Mouse (Mus musculus) bone marrow macrophage, adult 2 months (primary cell): ENCODE data around the gene St7l. TPM values are rescaled to one million over a fixed set of nuclear protein-coding genes. Genes with fewer than 3 reads are reported as not detected.
A peak's percentile ranks its signal among the peaks of the same experiment; 100 is the strongest.
"Not testable (repeated sequence)": the region's sequence is repeated elsewhere in the genome, so short reads cannot be mapped to it uniquely, and the experiment has no call there.

ENCODE experiments used
- H3K27ac ChIP-seq: 2 replicates; pipeline ENCODE4 v1.5.1; 2012; ENCODE audit warnings: low read depth, low read length; ENCODE audit not compliant: insufficient read depth
- H3K4me1 ChIP-seq: 2 replicates; pipeline ENCODE4 v1.6.1; 2012; ENCODE audit warnings: low read length; ENCODE audit not compliant: control insufficient read depth, insufficient read depth
- H3K4me3 ChIP-seq: 2 replicates; pipeline ENCODE4 v1.5.1; 2012; ENCODE audit warnings: mild to moderate bottlenecking, low read length, moderate library complexity; ENCODE audit not compliant: insufficient read depth
- CTCF ChIP-seq: IDR thresholded peaks from 2 replicates; pipeline ENCODE4 v1.5.1; 2012; ENCODE audit warnings: low read depth, mild to moderate bottlenecking, low read length, moderate library complexity
- POLR2A ChIP-seq: IDR thresholded peaks from 2 replicates; pipeline ENCODE4 v1.6.1; 2012; ENCODE audit warnings: mild to moderate bottlenecking, low read depth, low read length, borderline replicate concordance
- polyA plus RNA-seq: library from polyadenylated mRNA; stranded (reverse); fragments of >200 nt; gene quantifications from 2 replicates; pipeline ENCODE4 v1.2.4, GENCODE M21; 2012; ENCODE audit not compliant: missing spikeins, insufficient read depth, insufficient read length

Gene St7l
- polyA plus RNA-seq, 1 experiment, result 22.9 TPM

GRCm38 (mm10) chr3:104841049-104841448 lies 22.8 kb upstream of the St7l start:
- H3K4me3 ChIP-seq, result no peak overlapping the region
- TF ChIP-seq CTCF, result no peak
- TF ChIP-seq POLR2A, result no peak
- H3K4me1 ChIP-seq, result no peaks in the 10 kb centered on the region
- no peak overlapping the region for H3K27ac ChIP-seq

- no peak for TF ChIP-seq CTCF
- TF ChIP-seq POLR2A, result no peak
- H3K27ac ChIP-seq, result no peak overlapping the region
- no peaks in the 10 kb centered on the region for H3K4me1 ChIP-seq
- H3K4me3 ChIP-seq, result no peak overlapping the region
These were observed 17.2 kb upstream of the St7l start for GRCm38 (mm10) chr3:104846601-104847000.

- Histone ChIP-seq H3K27ac (no peak overlapping the region), H3K4me3 (no peak overlapping the region), H3K4me1 (peaks cover 15% of the 10 kb centered on the region)
- TF ChIP-seq POLR2A (no peak), CTCF (no peak)
These were observed 9.3 kb upstream of the St7l start for GRCm38 (mm10) chr3:104854465-104854864.

GRCm38 (mm10) chr3:104854866-104855265 lies 8.9 kb upstream of the St7l start:
- Histone ChIP-seq H3K4me1 (peaks cover 15% of the 10 kb centered on the region), H3K27ac (peak overlapping the region; percentile 31; the same call in 1 of the 2 replicates), H3K4me3 (no peak overlapping the region)
- TF ChIP-seq POLR2A, result no peak
- TF ChIP-seq CTCF, result no peak

- Histone ChIP-seq H3K4me1 (peaks cover 18% of the 10 kb centered on the region), H3K4me3 (no peak overlapping the region), H3K27ac (no peak overlapping the region)
- TF ChIP-seq POLR2A (no peak), CTCF (no peak)
These were observed 7.7 kb upstream of the St7l start for GRCm38 (mm10) chr3:104856106-104856505.

- Histone ChIP-seq H3K4me3 (no peak overlapping the region), H3K27ac (no peak overlapping the region), H3K4me1 (peaks cover 21% of the 10 kb centered on the region)
- TF ChIP-seq CTCF, result no peak
These were observed 5.2 kb upstream of the St7l start for GRCm38 (mm10) chr3:104858560-104858959.

GRCm38 (mm10) chr3:104864651-104865340 lies 991 bp downstream of the St7l start:
- TF ChIP-seq CTCF, result no peak
- peak; percentile 50; the same call in 1 of the 2 replicates for TF ChIP-seq POLR2A

GRCm38 (mm10) chr3:104865341-104865788 lies 1.6 kb downstream of the St7l start:
- Histone ChIP-seq H3K4me1 (peaks cover 5% of the 10 kb centered on the region; the same call in 1 of the 2 replicates), H3K4me3 (peak overlapping the region; percentile 84), H3K27ac (peak overlapping the region; percentile 90)
- TF ChIP-seq POLR2A (no peak), CTCF (no peak)

More at GRCm38 (mm10) chr3:104864651-104865340, 991 bp downstream of the St7l start:
- H3K4me3 ChIP-seq, result peak overlapping the region; percentile 84
- peak overlapping the region; percentile 90 for H3K27ac ChIP-seq
- peaks cover 5% of the 10 kb centered on the region for H3K4me1 ChIP-seq

- not testable (repeated sequence) for H3K4me3 ChIP-seq, H3K27ac ChIP-seq, H3K4me1 ChIP-seq
These were observed 2.9 kb downstream of the St7l start for GRCm38 (mm10) chr3:104866674-104867073.

- no peak overlapping the region for H3K27ac ChIP-seq
- H3K4me1 ChIP-seq, result no peaks in the 10 kb centered on the region
- no peak overlapping the region for H3K4me3 ChIP-seq
- TF ChIP-seq POLR2A (no peak), CTCF (no peak)
These were observed 5.8 kb downstream of the St7l start for GRCm38 (mm10) chr3:104869611-104870010.
